Mouse (Mus musculus) cortical plate, adult 2 months (tissue): ENCODE results near the gene Il9r. TPM values are rescaled to one million over a fixed set of nuclear protein-coding genes. Genes with fewer than 3 reads are reported as not detected.

Source experiments
- H3K27ac ChIP-seq: fragments of 200-500 bp; 2 replicates; pipeline ENCODE4 v1.5.1; 2012; ENCODE audit warnings: low read length, control low read depth, inconsistent platforms; ENCODE audit not compliant: insufficient read depth
- H3K4me1 ChIP-seq: fragments of 200-500 bp; 2 replicates; pipeline ENCODE4 v1.6.1; 2011; ENCODE audit warnings: low read length; ENCODE audit not compliant: control insufficient read depth, insufficient read depth
- H3K4me3 ChIP-seq: fragments of 200-500 bp; 2 replicates; pipeline ENCODE4 v1.5.1; 2011; ENCODE audit warnings: mild to moderate bottlenecking, low read length, control low read depth; ENCODE audit not compliant: insufficient read depth
- CTCF ChIP-seq: fragments of 200-500 bp; IDR thresholded peaks from 2 replicates; pipeline ENCODE4 v1.5.1; 2011; ENCODE audit warnings: mild to moderate bottlenecking, control low read depth, low read length; ENCODE audit not compliant: insufficient read depth; ENCODE audit errors: extremely low read depth
- POLR2A ChIP-seq: fragments of 200-500 bp; IDR thresholded peaks from 2 replicates; pipeline ENCODE4 v1.6.1; 2011; ENCODE audit warnings: mild to moderate bottlenecking, low read length, control low read depth; ENCODE audit not compliant: insufficient read depth; ENCODE audit errors: extremely low read depth
- polyA plus RNA-seq: library from polyadenylated mRNA; depleted of rRNA; stranded (reverse); fragments of >200 nt; gene quantifications from 2 replicates; pipeline ENCODE4 v1.2.3, GENCODE M21; 2012

Il9r gene
- polyA plus RNA-seq, 1 experiment, result 0.15 TPM

GRCm38 (mm10) chr11:32199230-32199629 is 849 bp downstream of the Il9r start:
- no peak for TF ChIP-seq POLR2A
- no peak for TF ChIP-seq CTCF
- no peaks in the 10 kb centered on the region for H3K4me1 ChIP-seq

GRCm38 (mm10) chr11:32198256-32198955 is 1.7 kb downstream of the Il9r start:
- Histone ChIP-seq H3K4me1 (no peaks in the 10 kb centered on the region), H3K4me3 (no peak overlapping the region), H3K27ac (no peak overlapping the region)
- no peak for TF ChIP-seq POLR2A
- no peak for TF ChIP-seq CTCF

More at GRCm38 (mm10) chr11:32199230-32199629, 849 bp downstream of the Il9r start:
- Histone ChIP-seq H3K27ac (no peak overlapping the region), H3K4me3 (no peak overlapping the region)

GRCm38 (mm10) chr11:32197766-32198165 is 2.3 kb downstream of the Il9r start:
- no peak for TF ChIP-seq POLR2A
- H3K4me3 ChIP-seq, result no peak overlapping the region
- H3K4me1 ChIP-seq, result no peaks in the 10 kb centered on the region
- no peak overlapping the region for H3K27ac ChIP-seq

GRCm38 (mm10) chr11:32196727-32197126 is 3.4 kb downstream of the Il9r start:
- Histone ChIP-seq H3K27ac (no peak overlapping the region), H3K4me3 (no peak overlapping the region), H3K4me1 (no peaks in the 10 kb centered on the region)
- no peak for TF ChIP-seq CTCF
- TF ChIP-seq POLR2A, result no peak

- Histone ChIP-seq H3K4me1 (no peaks in the 10 kb centered on the region), H3K27ac (no peak overlapping the region), H3K4me3 (no peak overlapping the region)
- TF ChIP-seq CTCF (no peak), POLR2A (no peak)
Measured at GRCm38 (mm10) chr11:32195867-32196540, 4.1 kb downstream of the Il9r start.

GRCm38 (mm10) chr11:32194626-32195025 is 5.5 kb downstream of the Il9r start:
- TF ChIP-seq CTCF (no peak), POLR2A (no peak)
- Histone ChIP-seq H3K27ac (no peak overlapping the region), H3K4me1 (no peaks in the 10 kb centered on the region), H3K4me3 (no peak overlapping the region)

- Histone ChIP-seq H3K4me3 (no peak overlapping the region), H3K4me1 (no peaks in the 10 kb centered on the region), H3K27ac (no peak overlapping the region)
- no peak for TF ChIP-seq CTCF
- TF ChIP-seq POLR2A, result no peak
Measured at GRCm38 (mm10) chr11:32194086-32194485, 6.0 kb downstream of the Il9r start.

GRCm38 (mm10) chr11:32193156-32193555 is 6.9 kb downstream of the Il9r start:
- Histone ChIP-seq H3K27ac (no peak overlapping the region), H3K4me1 (no peaks in the 10 kb centered on the region), H3K4me3 (no peak overlapping the region)
- TF ChIP-seq POLR2A (no peak), CTCF (no peak)

GRCm38 (mm10) chr11:32190603-32191110 is 9.4 kb downstream of the Il9r start:
- TF ChIP-seq CTCF, result no peak
- TF ChIP-seq POLR2A, result no peak
- Histone ChIP-seq H3K4me1 (no peaks in the 10 kb centered on the region), H3K27ac (no peak overlapping the region), H3K4me3 (no peak overlapping the region)

- TF ChIP-seq POLR2A, result no peak
- no peak for TF ChIP-seq CTCF
- Histone ChIP-seq H3K27ac (no peak overlapping the region), H3K4me1 (no peaks in the 10 kb centered on the region), H3K4me3 (no peak overlapping the region)
Measured at GRCm38 (mm10) chr11:32190119-32190518, 10.0 kb downstream of the Il9r start.
